Comparison of ENCODE assay signal across 8 mouse cellular contexts in genomic region chr11:104442333-104443136, GRCm38 (mm10). TPM values are rescaled to one million over a fixed set of nuclear protein-coding genes. Genes with fewer than 3 reads are reported as not detected.
DNase-seq lines count a peak whose midpoint lies in the region; ATAC-seq and TF ChIP-seq lines count a peak whose summit lies in the region.

No protein-coding gene starts in this region.

- peak overlapping the region; percentile 72 for H3K4me2 ChIP-seq in lung, postnatal 0 days (replicated peaks; ENCODE audit: low read depth, low read length)

- peak; percentile 99 for DNase-seq in MEL (ENCODE audit: low read depth, low spot score)
- DNase-seq in cerebellum, adult 2 months: peak; percentile 94
- peak; percentile 95 for DNase-seq in forelimb bud, embryonic 11.5 days (ENCODE audit: low read depth, low spot score)
- peak; percentile 96 for DNase-seq in hindbrain, embryonic 10.5 days (ENCODE audit: low spot score)
- peak; percentile 91 for DNase-seq in layer of hippocampus, adult 9-11 months
- DNase-seq in lung, postnatal 0 days (ENCODE audit: low spot score): peak; percentile 98
- DNase-seq in ovary, postnatal 14 days (ENCODE audit: low spot score): peak; percentile 82
- DNase-seq in thymus, postnatal 14 days: peak; percentile 95

- H3K9me3 ChIP-seq in MEL (replicated peaks; ENCODE audit: insufficient read depth, low read length): no peaks in the 10 kb centered on the region
- H3K9me3 ChIP-seq in hindbrain, embryonic 10.5 days: no peaks in the 10 kb centered on the region
- no peaks in the 10 kb centered on the region for H3K9me3 ChIP-seq in lung, postnatal 0 days (ENCODE audit: low read length)

- H3K27me3 ChIP-seq in MEL (ENCODE audit: control insufficient read depth in 1 of 2, insufficient read depth in 2 of 2, low read length in 2 of 2): no peaks in the 10 kb centered on the region
- H3K27me3 ChIP-seq in cerebellum, adult 2 months (ENCODE audit: control insufficient read depth, insufficient read depth, low read length): no peaks in the 10 kb centered on the region
- H3K27me3 ChIP-seq in hindbrain, embryonic 10.5 days (ENCODE audit: insufficient read depth, poor library complexity, severe bottlenecking): no peaks in the 10 kb centered on the region
- no peaks in the 10 kb centered on the region for H3K27me3 ChIP-seq in lung, postnatal 0 days (replicated peaks; ENCODE audit: insufficient read depth, low read length)

- no peak for TF ChIP-seq RAD21 in MEL (IDR thresholded peaks at IDR 0.05; ENCODE audit: low read depth, low read length)

- peak; percentile 59 to 85 (median 73) for TF ChIP-seq CTCF in MEL (IDR thresholded peaks at IDR 0.05 in 2 of 3, conservative IDR thresholded peaks at IDR 0.05 in 1 of 3; ENCODE audit: control insufficient read depth in 1 of 3, insufficient read depth in 1 of 3, low read depth in 2 of 3, low read length in 3 of 3, poor library complexity in 1 of 3, severe bottlenecking in 1 of 3)
- TF ChIP-seq CTCF in cerebellum, adult 2 months (IDR thresholded peaks at IDR 0.05; ENCODE audit: borderline replicate concordance, insufficient read depth, low read depth, low read length): peak; percentile 24; the same call in 1 of the 2 replicates
- peak; percentile 50 for TF ChIP-seq CTCF in lung, postnatal 0 days (IDR thresholded peaks at IDR 0.05)

- peak; percentile 84 to 96 for TF ChIP-seq POLR2A in MEL (IDR thresholded peaks at IDR 0.05; ENCODE audit: control insufficient read depth in 1 of 2, insufficient read depth in 1 of 2, low read depth in 1 of 2, low read length in 2 of 2, poor library complexity in 1 of 2)
- peak; percentile 54 for TF ChIP-seq POLR2A in cerebellum, adult 2 months (IDR thresholded peaks at IDR 0.05; ENCODE audit: borderline replicate concordance, insufficient read depth, low read length)

- H3K79me2 ChIP-seq in MEL (ENCODE audit: control insufficient read depth, insufficient read depth, low read length, poor library complexity): peaks cover 62% of the 10 kb centered on the region

- H3K27ac ChIP-seq in MEL (ENCODE audit: control insufficient read depth, low read depth, low read length): peak overlapping the region; percentile 95
- H3K27ac ChIP-seq in cerebellum, adult 2 months (ENCODE audit: insufficient read depth, low read length): peak overlapping the region; percentile 98
- H3K27ac ChIP-seq in hindbrain, embryonic 10.5 days: peak overlapping the region; percentile 100
- peak overlapping the region; percentile 100 for H3K27ac ChIP-seq in lung, postnatal 0 days (ENCODE audit: low read length)

- no peak; a peak in 1 of 4 replicates for TF ChIP-seq EP300 in MEL (IDR thresholded peaks at IDR 0.05; ENCODE audit: low read depth in 1 of 2, low read length in 2 of 2)
- TF ChIP-seq EP300 in lung, postnatal 0 days (IDR thresholded peaks at IDR 0.05): no peak

- H3K9ac ChIP-seq in MEL (ENCODE audit: control insufficient read depth, low read depth, low read length, poor library complexity, severe bottlenecking): peak overlapping the region; percentile 91
- H3K9ac ChIP-seq in lung, postnatal 0 days (replicated peaks; ENCODE audit: low read depth): peak overlapping the region; percentile 97

- peaks cover 21 to 49% of the 10 kb centered on the region in 2 experiments for H3K4me1 ChIP-seq in MEL (ENCODE audit: control insufficient read depth in 1 of 2, insufficient read depth in 2 of 2, low read length in 2 of 2)
- 0 out of 2 replicates have a peak, but pooled peaks cover 2% of the 10 kb centered on the region for H3K4me1 ChIP-seq in cerebellum, adult 2 months (ENCODE audit: control insufficient read depth, insufficient read depth, low read length)
- peaks cover 34% of the 10 kb centered on the region for H3K4me1 ChIP-seq in hindbrain, embryonic 10.5 days (replicated peaks)
- H3K4me1 ChIP-seq in lung, postnatal 0 days (ENCODE audit: insufficient read depth, low read depth, low read length): no peaks in the 10 kb centered on the region

- peak overlapping the region; percentile 68 to 74 for H3K4me3 ChIP-seq in MEL (ENCODE audit: control insufficient read depth in 1 of 2, insufficient read depth in 1 of 2, low read depth in 2 of 2, low read length in 2 of 2)
- peak overlapping the region; percentile 89 for H3K4me3 ChIP-seq in cerebellum, adult 2 months (replicated peaks; ENCODE audit: insufficient read depth, low read depth, low read length)
- peak overlapping the region; percentile 88 for H3K4me3 ChIP-seq in hindbrain, embryonic 10.5 days
- peak overlapping the region; percentile 97 for H3K4me3 ChIP-seq in lung, postnatal 0 days (ENCODE audit: low read depth, low read length)

- H3K36me3 ChIP-seq in MEL (ENCODE audit: control insufficient read depth in 1 of 2, insufficient read depth in 2 of 2, low read length in 2 of 2): peaks cover 0 to 61% of the 10 kb centered on the region in 2 experiments; a peak in 2 of 4 replicates
- peaks cover 7% of the 10 kb centered on the region; the same call in 1 of the 2 replicates for H3K36me3 ChIP-seq in hindbrain, embryonic 10.5 days
- H3K36me3 ChIP-seq in lung, postnatal 0 days (ENCODE audit: insufficient read depth, low read length): no peaks in the 10 kb centered on the region

- under 1% methylated on average over 76 of the region's 82 CpGs for whole genome bisulfite sequencing in cerebellum, adult 2 months
- WGBS in hindbrain, embryonic 10.5 days: under 1% methylated on average over 82 of the region's 82 CpGs
- WGBS in lung, postnatal 0 days: under 1% methylated on average over 57 of the region's 82 CpGs

- ATAC-seq in lung, postnatal 0 days: peak; percentile 93

TF ChIP-seq in MEL, 35 proteins besides CTCF, POLR2A, EP300 and RAD21 (continues in another document):
- TF ChIP-seq ZNF384 (IDR thresholded peaks at IDR 0.05; ENCODE audit: low read depth, low read length): 0 out of 2 replicates have a peak, but pooled peaks have one; percentile 13
- TF ChIP-seq POLR2AphosphoS5 (IDR thresholded peaks at IDR 0.05; ENCODE audit: borderline replicate concordance, low read depth, low read length): 0 out of 2 replicates have a peak, but pooled peaks have one; percentile 85
- no peak for TF ChIP-seq JUND (IDR thresholded peaks at IDR 0.05; ENCODE audit: low read depth, low read length)
- TF ChIP-seq ETS1 (IDR thresholded peaks at IDR 0.05; ENCODE audit: low read depth, low read length): peak; percentile 39; the same call in 1 of the 2 replicates
- peak; percentile 90 for TF ChIP-seq SIN3A (IDR thresholded peaks at IDR 0.05; ENCODE audit: low read length)
- TF ChIP-seq HCFC1 (IDR thresholded peaks at IDR 0.05; ENCODE audit: low read depth, low read length): peak; percentile 99
- no peak for TF ChIP-seq CHD2 (IDR thresholded peaks at IDR 0.05; ENCODE audit: low read length)
- TF ChIP-seq ELF1 (IDR thresholded peaks at IDR 0.05; ENCODE audit: low read depth, low read length): peak; percentile 83
- TF ChIP-seq SMC3 (IDR thresholded peaks at IDR 0.05; ENCODE audit: low read depth, low read length): peak; percentile 26; the same call in 1 of the 2 replicates
- TF ChIP-seq KAT2A (conservative IDR thresholded peaks at IDR 0.05; ENCODE audit: low read depth, low read length): peak; percentile 87
- 0 out of 2 replicates have a peak, but pooled peaks have one; percentile 4 for TF ChIP-seq E2F4 (IDR thresholded peaks at IDR 0.05; ENCODE audit: borderline replicate concordance, low read depth, low read length)
- TF ChIP-seq MYC (IDR thresholded peaks at IDR 0.05; ENCODE audit: low read depth, low read length): peak; percentile 83
- peak; percentile 80 for TF ChIP-seq ZMIZ1 (IDR thresholded peaks at IDR 0.05; ENCODE audit: low read depth, low read length)
- TF ChIP-seq MAZ (IDR thresholded peaks at IDR 0.05; ENCODE audit: low read depth, low read length): no peak; the same call in 1 of the 2 replicates
- no peak for TF ChIP-seq TAL1 (IDR thresholded peaks at IDR 0.05; ENCODE audit: low read length)
- no peak for TF ChIP-seq MEF2A (IDR thresholded peaks at IDR 0.05; ENCODE audit: extremely low read depth, insufficient replicate concordance, low read depth, low read length, poor library complexity, severe bottlenecking)
- peak; percentile 76 for TF ChIP-seq POLR2AphosphoS2 (IDR thresholded peaks at IDR 0.05; ENCODE audit: low read length)
- peak; percentile 72 for TF ChIP-seq TCF12 (IDR thresholded peaks at IDR 0.05; ENCODE audit: low read depth, low read length)
- TF ChIP-seq UBTF (IDR thresholded peaks at IDR 0.05; ENCODE audit: borderline replicate concordance, insufficient read depth, low read depth, low read length): peak; percentile 89
- TF ChIP-seq TBP (IDR thresholded peaks at IDR 0.05; ENCODE audit: low read depth, low read length): peak; percentile 87
- peak; percentile 4; the same call in 1 of the 2 replicates for TF ChIP-seq RCOR1 (IDR thresholded peaks at IDR 0.05; ENCODE audit: low read depth, low read length)
- peak; percentile 84 for TF ChIP-seq MXI1 (IDR thresholded peaks at IDR 0.05; ENCODE audit: low read depth, low read length)
- TF ChIP-seq NRF1 (IDR thresholded peaks at IDR 0.05; ENCODE audit: insufficient read depth, low read depth, low read length, poor library complexity, severe bottlenecking): peak; percentile 99
- no peak for TF ChIP-seq MAFK (IDR thresholded peaks at IDR 0.05; ENCODE audit: borderline replicate concordance, low read depth, low read length)
- TF ChIP-seq GATA1 (IDR thresholded peaks at IDR 0.05; ENCODE audit: low read depth, low read length): 0 out of 2 replicates have a peak, but pooled peaks have one; percentile 28
- TF ChIP-seq USF1 (IDR thresholded peaks at IDR 0.05; ENCODE audit: low read depth, low read length): peak; percentile 23; the same call in 1 of the 2 replicates
- peak; percentile 72 for TF ChIP-seq MAX (IDR thresholded peaks at IDR 0.05; ENCODE audit: low read length)
- peak; percentile 87 for TF ChIP-seq NELFE (IDR thresholded peaks at IDR 0.05; ENCODE audit: low read depth, low read length)
- TF ChIP-seq CHD1 (IDR thresholded peaks at IDR 0.05; ENCODE audit: low read depth, low read length): peak; percentile 17; the same call in 1 of the 2 replicates
- peak; percentile 50; the same call in 1 of the 2 replicates for TF ChIP-seq BHLHE40 (IDR thresholded peaks at IDR 0.05; ENCODE audit: borderline replicate concordance, low read depth, low read length)
- no peak for TF ChIP-seq MYB (IDR thresholded peaks at IDR 0.05; ENCODE audit: low read depth, low read length)
- no peak for TF ChIP-seq ZKSCAN1 (IDR thresholded peaks at IDR 0.05; ENCODE audit: low read depth, low read length)

RNA-seq across cellular contexts. Expression of gene Kansl1, which starts 26.1 kb away (rescaled TPM):
- 14.9 and 17.1 TPM in 2 replicates for total RNA-seq in MEL (2012; rRNA removed)
- polyA plus RNA-seq in MEL (2012; ENCODE audit: insufficient read depth in 1 of 2, insufficient read length in 2 of 2, low read depth in 1 of 2, low replicate concordance in 2 of 2, missing spikeins in 1 of 2): 10 to 100 TPM; 56.4 to 76.3 TPM
- 87.7 and 91.0 TPM in 2 replicates for polyA plus RNA-seq in cerebellum, adult 2 months (2012; rRNA removed)
- 28.9 TPM in 2 replicates for polyA plus RNA-seq in hindbrain, embryonic 10.5 days (2016; fragmentation: Nextera tagmentation; extraction: Ambion mirVana)
- polyA plus RNA-seq in lung, postnatal 0 days (2015; fragmentation: Nextera tagmentation; extraction: Ambion mirVana): 11.0 and 12.8 TPM in 2 replicates

Comparison
In these comparisons a context has a peak if more than half of its experiments do, and no peak if none do; other contexts are left out.
1. Peak in every context shown above with its lines: DNase-seq, ATAC-seq, H3K4me3 ChIP-seq and H3K27ac ChIP-seq.